Mouse (Mus musculus) kidney, postnatal 0 days (tissue): ENCODE data around the gene B3gnt7. TPM values are rescaled to one million over a fixed set of nuclear protein-coding genes. Genes with fewer than 3 reads are reported as not detected.
A peak's percentile ranks its signal among the peaks of the same experiment; 100 is the strongest.
"Not testable (repeated sequence)": the region's sequence is repeated elsewhere in the genome, so short reads cannot be mapped to it uniquely, and the experiment has no call there.

ENCODE experiments used
- ATAC-seq: fragments of 200-750 bp; cut with Nextera tagmentation; replicated peaks from 2 replicates; pipeline ENCODE4 v1.8.0; 2017; ENCODE audit warnings: low read depth, moderate number of reproducible peaks, moderate TSS enrichment, moderate library complexity; ENCODE audit not compliant: low FRiP score
- DNase-seq: peaks from one replicate; pipeline ENCODE4 v3.0.0-alpha.2; 2016; ENCODE audit warnings: low spot score
- H3K27ac ChIP-seq: fragments of 300-500 bp; sonication (generic); 2 replicates; pipeline ENCODE4 v1.5.1; 2014; ENCODE audit warnings: mild to moderate bottlenecking
- H3K27me3 ChIP-seq: fragments of 300-500 bp; sonication (generic); 2 replicates; pipeline ENCODE4 v1.6.1; 2014; ENCODE audit warnings: low read length, mixed read lengths; ENCODE audit not compliant: insufficient read depth
- H3K36me3 ChIP-seq: fragments of 300-500 bp; sonication (generic); 2 replicates; pipeline ENCODE4 v1.6.1; 2014; ENCODE audit warnings: low read length, mixed read lengths; ENCODE audit not compliant: insufficient read depth
- H3K4me1 ChIP-seq: fragments of 300-500 bp; sonication (generic); replicated peaks from 2 replicates; pipeline ENCODE4 v1.6.1; 2014; ENCODE audit warnings: antibody characterized with exemption, low read length, mixed read lengths; ENCODE audit not compliant: insufficient read depth
- H3K4me2 ChIP-seq: fragments of 300-500 bp; sonication (generic); 2 replicates; pipeline ENCODE4 v1.6.1; 2014; ENCODE audit warnings: mild to moderate bottlenecking, low read length, moderate library complexity, mixed read lengths
- H3K4me3 ChIP-seq: fragments of 300-500 bp; sonication (generic); replicated peaks from 2 replicates; pipeline ENCODE4 v1.5.1; 2014; ENCODE audit warnings: low read depth, low read length
- H3K9ac ChIP-seq: fragments of 300-500 bp; sonication (generic); 2 replicates; pipeline ENCODE4 v1.6.1; 2014; ENCODE audit warnings: low read depth, low read length
- H3K9me3 ChIP-seq: fragments of 300-500 bp; sonication (generic); replicated peaks from 2 replicates; pipeline ENCODE4 v1.6.1; 2016; ENCODE audit warnings: low read length, inconsistent platforms, mixed read lengths
- CTCF ChIP-seq: IDR thresholded peaks from 2 replicates; pipeline ENCODE4 v1.5.1; 2016; ENCODE audit warnings: antibody characterized with exemption, low read depth, mild to moderate bottlenecking, moderate library complexity
- WGBS: fragments of 180-500 bp; shearing (Covaris S2); extraction: QIAGEN DNeasy Blood & Tissue Kit; methylation state at CpG from one replicate; pipeline ENCODE4 v1.1.7; 2014; 5-methylcytosine and 5-hydroxymethylcytosine counted together
- polyA plus RNA-seq: library from polyadenylated mRNA; unstranded; fragments of >200 nt; fragmentation: Nextera tagmentation; extraction: Ambion mirVana; gene quantifications from 2 replicates; pipeline ENCODE4 v1.2.1, GENCODE M21; 2015

The B3gnt7 gene
- polyA plus RNA-seq, 1 experiment from 2014 or later, result 10.8 TPM

- Histone ChIP-seq H3K9me3 (no peaks in the 10 kb centered on the region), H3K4me2 (no peak overlapping the region), H3K4me3 (no peak overlapping the region), H3K27ac (no peak overlapping the region), H3K36me3 (no peaks in the 10 kb centered on the region), H3K9ac (no peak overlapping the region), H3K27me3 (no peaks in the 10 kb centered on the region), H3K4me1 (no peaks in the 10 kb centered on the region)
- ATAC-seq, result no peak
- TF ChIP-seq CTCF, result no peak
- 47% methylated on average over 16 of the region's 16 CpGs for WGBS
- DNase-seq, result no peak
These were observed 10.6 kb downstream of the B3gnt7 start for GRCm38 (mm10) chr1:86313096-86313771.

- peak; percentile 53 for TF ChIP-seq CTCF
- H3K4me3 ChIP-seq, result no peak overlapping the region
- no peak for DNase-seq
- H3K27ac ChIP-seq, result no peak overlapping the region
- 36% methylated on average over 15 of the region's 15 CpGs for WGBS
- no peaks in the 10 kb centered on the region for H3K27me3 ChIP-seq
- no peaks in the 10 kb centered on the region for H3K4me1 ChIP-seq
- no peak for ATAC-seq
- H3K36me3 ChIP-seq, result no peaks in the 10 kb centered on the region
- H3K9ac ChIP-seq, result no peak overlapping the region
- no peak overlapping the region for H3K4me2 ChIP-seq
- H3K9me3 ChIP-seq, result no peaks in the 10 kb centered on the region
These were observed 11.1 kb downstream of the B3gnt7 start for GRCm38 (mm10) chr1:86313772-86314125.

GRCm38 (mm10) chr1:86320822-86321413 lies 18.3 kb downstream of the B3gnt7 start:
- H3K27ac ChIP-seq, result no peak overlapping the region
- no peaks in the 10 kb centered on the region for H3K27me3 ChIP-seq
- TF ChIP-seq CTCF, result no peak
- ATAC-seq (no peak), DNase-seq (no peak)
- no peak overlapping the region for H3K4me2 ChIP-seq
- no peak overlapping the region for H3K9ac ChIP-seq
- no peaks in the 10 kb centered on the region for H3K9me3 ChIP-seq
- WGBS, result 82% methylated on average over 6 of the region's 8 CpGs
- H3K36me3 ChIP-seq, result no peaks in the 10 kb centered on the region
- no peak overlapping the region for H3K4me3 ChIP-seq
- no peaks in the 10 kb centered on the region for H3K4me1 ChIP-seq

GRCm38 (mm10) chr1:86336330-86336729 lies 33.7 kb downstream of the B3gnt7 start:
- Histone ChIP-seq H3K36me3 (no peaks in the 10 kb centered on the region), H3K4me3 (no peak overlapping the region), H3K27me3 (no peaks in the 10 kb centered on the region), H3K4me1 (no peaks in the 10 kb centered on the region), H3K4me2 (no peak overlapping the region), H3K9ac (no peak overlapping the region), H3K9me3 (no peaks in the 10 kb centered on the region), H3K27ac (no peak overlapping the region)
- 42% methylated on average over 2 of the region's 2 CpGs for WGBS
- no peak for ATAC-seq
- no peak for TF ChIP-seq CTCF
- no peak for DNase-seq

GRCm38 (mm10) chr1:86339156-86339812 lies 36.7 kb downstream of the B3gnt7 start:
- Histone ChIP-seq H3K4me1 (no peaks in the 10 kb centered on the region), H3K36me3 (no peaks in the 10 kb centered on the region), H3K27ac (no peak overlapping the region), H3K4me2 (no peak overlapping the region), H3K4me3 (no peak overlapping the region), H3K27me3 (no peaks in the 10 kb centered on the region), H3K9ac (no peak overlapping the region), H3K9me3 (no peaks in the 10 kb centered on the region)
- DNase-seq (peak; percentile 94), ATAC-seq (0 out of 2 replicates have a peak, but pooled peaks have one; percentile 44)
- TF ChIP-seq CTCF, result peak; percentile 97
- 32% methylated on average over 4 of the region's 4 CpGs for WGBS

- 95% methylated on average over 2 of the region's 2 CpGs for WGBS
- not testable (repeated sequence) for H3K36me3 ChIP-seq, H3K4me2 ChIP-seq, ATAC-seq, H3K9me3 ChIP-seq, H3K27ac ChIP-seq, H3K4me1 ChIP-seq, H3K9ac ChIP-seq, DNase-seq, H3K4me3 ChIP-seq, H3K27me3 ChIP-seq
- 0 out of 2 replicates have a peak, but pooled peaks have one; percentile 6 for TF ChIP-seq CTCF
These were observed 38.5 kb downstream of the B3gnt7 start for GRCm38 (mm10) chr1:86341096-86341495.
